Mouse (Mus musculus) ovary, postnatal 36 days (tissue): ENCODE results near the gene Pex6.

Experiments used
- DNase-seq: peaks from one replicate; pipeline ENCODE4 v3.0.0; 2022; ENCODE audit warnings: low spot score, mixed read lengths

The Pex6 gene

GRCm38 (mm10) chr17:46710959-46711597, at the start of gene Pex6:
Gene Pex6, plus strand, starts transcription at chr17:46711463.
- peak; percentile 89 for DNase-seq

GRCm38 (mm10) chr17:46661981-46662380, 49.3 kb upstream of the Pex6 start:
- no peak for DNase-seq

DNA sequence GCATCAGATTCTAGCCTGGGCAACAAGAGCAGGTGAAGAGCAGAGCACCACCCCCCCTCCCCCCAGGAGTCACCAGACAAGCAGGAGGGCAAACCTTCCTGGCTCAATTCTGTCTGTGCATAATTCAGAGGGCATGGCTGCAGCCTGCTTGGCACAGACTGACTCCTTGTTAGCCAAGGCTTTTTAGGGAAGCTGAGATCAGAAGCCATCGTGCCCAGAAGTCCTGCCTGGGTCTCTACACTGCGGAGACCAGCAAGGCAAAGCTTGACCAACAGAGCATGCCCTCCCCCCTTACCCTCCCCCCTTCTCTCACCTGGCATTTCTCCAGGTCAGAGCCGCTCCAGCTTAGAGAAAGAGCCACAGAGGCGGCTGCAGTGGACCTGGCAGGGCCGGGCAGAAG, 48.5 kb upstream of the Pex6 start:
- DNase-seq: no peak

DNA sequence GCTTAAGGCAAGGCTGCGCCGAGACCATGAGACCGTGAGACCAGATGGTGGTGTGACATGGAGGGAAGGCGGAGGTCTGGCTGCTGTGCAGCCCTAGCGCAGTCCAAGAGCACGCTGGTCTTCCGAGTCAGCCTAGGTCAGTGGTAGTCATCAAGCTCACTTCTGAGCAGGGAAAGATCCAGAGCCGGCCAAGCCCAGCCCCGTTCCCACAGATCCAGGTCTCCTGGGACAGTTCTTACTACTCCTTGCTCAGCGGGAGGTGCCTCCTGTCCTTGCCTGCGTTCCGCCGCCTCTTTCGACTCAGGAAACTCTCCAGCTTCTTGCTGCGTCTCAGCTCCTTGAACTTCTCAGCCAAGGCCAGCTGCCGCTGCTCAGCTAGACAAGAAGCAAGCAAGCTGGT, 43.6 kb upstream of the Pex6 start:
- no peak for DNase-seq

DNA sequence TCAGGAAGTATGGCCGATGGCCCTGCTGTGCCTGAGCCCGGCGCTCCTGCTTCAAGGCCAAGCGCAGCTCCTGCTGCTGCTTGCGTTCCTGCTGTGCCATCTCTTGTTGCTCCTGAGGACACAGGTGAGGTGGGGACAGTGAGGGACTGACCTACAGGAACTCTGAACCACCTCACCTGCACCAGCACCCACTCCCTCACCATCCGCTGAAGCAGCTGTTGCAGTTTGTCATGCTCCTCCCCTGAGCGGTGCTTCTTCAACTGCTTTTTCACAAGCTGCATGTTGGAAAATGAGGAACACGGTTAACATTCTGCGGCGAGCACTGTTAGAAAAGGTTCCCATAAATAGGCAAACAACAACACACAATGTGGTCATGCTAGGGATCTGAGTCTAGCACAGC, 41.4 kb upstream of the Pex6 start:
- DNase-seq: no peak

GRCm38 (mm10) chr17:46673850-46674529, 37.3 kb upstream of the Pex6 start, which contains the start of gene Rrp36:
Gene Rrp36, minus strand, starts transcription at chr17:46674352.
- peak; percentile 87 for DNase-seq

GRCm38 (mm10) chr17:46674530-46675283, 36.6 kb upstream of the Pex6 start:
- no peak for DNase-seq

GRCm38 (mm10) chr17:46678416-46678815, 32.8 kb upstream of the Pex6 start, which contains the start of gene Mea1:
Gene Mea1, plus strand, starts transcription at chr17:46678793.
- no peak for DNase-seq

- DNase-seq: no peak
Observed at GRCm38 (mm10) chr17:46678911-46679310, 32.4 kb upstream of the Pex6 start.

DNA sequence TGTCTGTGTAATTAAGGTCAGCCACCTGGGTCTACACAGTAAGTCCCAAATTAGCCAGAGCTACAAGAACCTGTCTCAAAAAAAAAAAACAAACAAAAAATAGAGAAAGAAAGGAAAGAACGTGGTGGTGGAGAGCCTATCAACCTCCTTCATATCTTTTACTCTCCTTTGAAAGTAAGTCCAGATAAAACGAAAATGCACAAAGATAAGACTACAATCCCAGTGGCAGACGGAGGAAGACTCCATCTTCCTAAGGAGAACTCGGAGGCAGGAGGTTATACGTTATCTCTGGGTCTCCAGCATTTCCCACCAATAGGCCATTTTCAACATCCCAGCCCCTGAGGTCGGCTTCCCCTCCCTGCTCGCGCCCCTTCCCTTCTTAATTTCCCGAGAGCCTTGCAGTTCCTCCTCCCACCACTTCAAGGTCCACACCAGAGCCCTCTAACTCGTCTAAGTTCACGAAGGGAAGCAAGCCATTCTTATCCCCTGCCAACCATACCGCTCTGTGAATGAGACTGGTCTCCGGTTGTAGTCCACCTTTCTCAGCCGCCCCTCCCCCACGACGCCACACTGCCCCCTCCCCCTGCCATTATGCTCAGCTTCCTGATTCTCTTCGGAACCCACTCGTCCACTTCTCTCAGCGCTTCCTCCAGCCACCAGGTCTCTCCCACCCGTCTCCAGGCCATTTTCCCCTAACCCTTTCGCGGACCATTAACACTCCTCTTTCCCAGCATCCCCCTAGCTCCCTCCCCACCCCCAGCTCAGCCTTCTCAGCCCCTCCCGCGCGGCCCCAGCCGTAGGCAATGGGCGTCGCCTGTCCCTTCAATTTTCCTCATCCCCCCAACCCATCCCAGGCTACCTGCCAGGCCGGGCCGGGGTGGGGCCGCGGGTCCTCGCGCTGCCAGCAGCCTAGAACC, 31.2 kb upstream of the Pex6 start:
- DNase-seq: no peak

DNA sequence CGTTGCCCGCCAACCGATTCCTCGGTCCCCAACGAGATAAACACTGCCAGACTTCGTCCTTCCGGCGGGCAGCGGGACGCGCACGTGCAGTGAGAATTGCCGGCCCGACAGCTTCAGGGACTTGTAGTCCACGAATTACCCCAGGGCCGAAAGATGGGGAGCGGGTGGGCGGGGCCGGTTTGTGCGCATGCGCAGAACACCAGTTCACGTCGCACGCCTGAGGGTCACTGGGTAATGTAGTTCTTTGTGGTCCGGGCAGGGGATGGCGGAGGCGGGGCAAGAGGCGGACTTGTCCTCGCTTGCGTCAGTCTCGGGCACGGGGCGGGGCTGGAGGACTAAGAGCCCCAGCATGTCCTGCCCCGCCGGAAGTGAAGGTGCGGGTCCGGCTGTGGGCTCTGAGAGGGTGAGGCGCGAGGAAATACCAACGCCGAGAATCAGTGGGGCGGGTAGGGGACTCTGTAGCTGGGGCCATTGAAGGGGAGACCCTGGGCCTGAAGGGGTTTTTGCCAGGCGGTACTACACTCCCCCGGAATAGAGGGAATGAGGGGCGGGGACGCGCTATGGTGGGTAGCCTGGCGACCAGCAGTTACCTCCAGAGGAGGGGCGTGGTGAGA, 30.4 kb upstream of the Pex6 start, which contains the start of gene Klhdc3:
TSS of gene Klhdc3 (minus strand) at position 155 of the 614 bp plus-strand sequence.
- peak; percentile 97 for DNase-seq

DNA sequence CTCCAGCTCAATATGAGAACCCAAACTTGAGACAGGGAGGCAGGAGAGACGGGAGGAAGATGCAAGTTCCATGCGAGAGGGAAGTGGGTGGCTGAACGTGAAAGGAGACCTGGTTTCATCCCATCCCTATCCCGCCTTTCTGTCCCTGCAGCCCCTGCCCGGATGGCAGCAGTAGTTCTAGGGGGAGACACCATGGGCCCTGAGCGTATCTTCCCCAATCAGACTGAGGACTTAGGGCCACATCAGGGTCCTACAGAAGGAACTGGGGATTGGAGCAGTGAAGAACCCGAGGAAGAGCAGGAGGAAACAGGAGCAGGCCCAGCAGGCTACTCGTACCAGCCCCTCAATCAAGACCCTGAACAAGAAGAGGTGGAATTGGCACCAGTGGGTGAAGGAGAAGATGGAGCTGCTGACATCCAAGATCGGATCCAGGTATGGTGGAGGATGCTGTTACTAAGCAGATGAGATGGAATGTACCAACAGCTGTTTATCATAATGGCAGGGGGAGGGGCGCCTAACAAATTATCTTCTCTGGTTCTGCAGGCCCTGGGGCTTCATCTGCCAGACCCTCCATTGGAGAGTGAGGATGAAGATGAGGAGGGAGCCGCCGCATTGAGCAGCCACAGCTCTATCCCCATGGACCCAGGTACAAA, 29.7 kb upstream of the Pex6 start:
- DNase-seq: no peak

DNA sequence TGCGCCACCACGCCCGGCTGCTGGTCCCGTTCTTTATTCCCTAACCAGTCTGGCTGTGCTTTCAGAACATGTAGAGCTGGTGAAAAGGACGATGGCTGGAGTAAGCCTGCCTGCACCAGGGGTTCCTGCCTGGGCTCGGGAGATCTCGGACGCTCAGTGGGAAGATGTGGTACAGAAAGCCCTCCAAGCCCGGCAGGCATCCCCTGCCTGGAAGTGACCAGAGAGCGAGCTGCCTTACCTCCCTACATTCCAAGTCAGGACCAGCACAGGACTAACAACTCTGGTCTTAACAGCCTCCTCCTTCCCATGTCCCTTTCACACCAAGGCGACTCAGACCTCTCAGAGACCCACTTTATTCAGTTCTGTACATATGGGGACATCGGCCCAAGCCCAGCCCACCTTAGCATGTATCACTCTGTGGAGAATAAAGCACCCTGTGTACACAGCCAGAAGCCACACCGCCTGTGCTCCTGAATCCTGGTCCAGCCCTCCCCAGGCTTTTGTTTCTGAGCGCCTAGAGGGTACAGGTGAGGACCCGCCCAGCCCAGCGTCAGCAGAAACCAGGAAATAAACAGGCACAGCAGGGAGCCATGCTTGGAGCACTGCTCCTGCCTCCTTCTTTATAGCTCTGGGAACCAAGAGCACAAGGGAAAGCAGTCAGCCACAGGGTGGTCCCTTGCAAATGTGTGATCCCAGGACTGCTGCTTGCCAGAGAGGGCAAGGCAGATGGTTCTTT, 28.4 kb upstream of the Pex6 start:
- no peak for DNase-seq

DNA sequence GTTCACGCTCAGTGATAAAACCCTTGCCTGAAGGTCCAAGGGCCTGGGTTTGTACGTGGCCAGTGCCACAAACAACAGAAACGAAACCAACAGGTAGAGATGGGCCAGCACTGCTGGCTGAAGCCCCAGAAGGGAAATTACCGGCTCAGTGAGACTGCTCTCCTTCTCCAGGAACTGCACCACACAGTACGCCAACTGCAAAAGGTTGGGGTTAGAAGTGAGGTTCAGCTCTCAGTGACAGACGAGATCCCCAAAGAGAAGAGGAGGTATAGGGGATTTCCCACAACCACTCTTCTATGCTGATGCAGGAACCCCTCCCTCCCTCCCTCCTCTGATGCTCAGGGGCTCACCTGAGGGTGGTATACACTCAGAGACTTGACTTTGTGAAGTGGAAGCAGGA, 25.4 kb upstream of the Pex6 start:
- DNase-seq: no peak

DNA sequence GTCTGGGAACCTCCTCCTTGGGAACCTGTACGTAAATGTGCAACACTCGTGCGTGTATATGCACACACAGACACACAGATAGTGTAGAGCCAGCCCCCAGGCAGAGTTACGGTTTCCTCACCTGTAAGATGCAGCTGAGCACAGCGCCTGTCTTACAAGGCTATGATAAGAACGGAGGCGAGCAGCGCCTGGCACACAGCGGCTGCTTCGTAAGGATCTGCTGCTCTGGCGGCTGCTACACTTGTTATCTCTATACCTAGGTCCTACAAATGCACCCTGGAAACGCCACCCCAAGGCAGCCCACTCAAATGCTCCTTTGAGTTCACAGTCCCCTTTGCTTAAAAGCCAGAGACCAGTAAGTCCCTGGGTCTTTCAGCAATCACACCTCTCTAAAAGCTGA, 20.6 kb upstream of the Pex6 start:
- no peak for DNase-seq

- no peak for DNase-seq
Observed at GRCm38 (mm10) chr17:46691390-46691789, 19.9 kb upstream of the Pex6 start.

DNA sequence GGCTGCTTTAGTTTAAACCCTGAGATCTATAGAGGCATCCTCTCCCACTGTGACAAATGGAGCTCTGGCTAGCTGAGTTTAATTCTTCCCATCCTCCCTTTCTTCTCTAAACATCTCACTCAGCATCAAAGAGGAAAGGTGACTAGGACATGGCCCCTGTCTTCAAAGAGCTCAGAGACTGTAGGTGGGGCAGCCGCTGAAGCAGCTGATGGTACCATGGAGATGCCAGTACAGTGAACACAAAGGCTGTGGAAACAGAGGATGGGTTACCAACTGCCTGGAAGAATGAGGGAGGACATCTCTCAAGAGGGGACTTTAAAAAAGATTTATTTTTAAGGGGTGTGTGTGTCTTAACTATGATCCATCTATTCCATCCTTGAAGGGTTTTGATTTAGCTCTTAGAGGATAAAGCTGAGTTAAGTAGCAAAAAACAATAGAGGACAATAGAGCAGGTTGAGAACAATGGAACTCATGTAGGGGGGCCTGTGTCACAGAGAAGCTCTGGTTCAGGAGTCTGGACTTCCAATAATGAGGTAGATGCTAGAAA, 16.7 kb upstream of the Pex6 start:
- DNase-seq: no peak

GRCm38 (mm10) chr17:46698515-46698914, 12.7 kb upstream of the Pex6 start:
- no peak for DNase-seq

- DNase-seq: no peak
Observed at GRCm38 (mm10) chr17:46699245-46699644, 12.0 kb upstream of the Pex6 start.

DNA sequence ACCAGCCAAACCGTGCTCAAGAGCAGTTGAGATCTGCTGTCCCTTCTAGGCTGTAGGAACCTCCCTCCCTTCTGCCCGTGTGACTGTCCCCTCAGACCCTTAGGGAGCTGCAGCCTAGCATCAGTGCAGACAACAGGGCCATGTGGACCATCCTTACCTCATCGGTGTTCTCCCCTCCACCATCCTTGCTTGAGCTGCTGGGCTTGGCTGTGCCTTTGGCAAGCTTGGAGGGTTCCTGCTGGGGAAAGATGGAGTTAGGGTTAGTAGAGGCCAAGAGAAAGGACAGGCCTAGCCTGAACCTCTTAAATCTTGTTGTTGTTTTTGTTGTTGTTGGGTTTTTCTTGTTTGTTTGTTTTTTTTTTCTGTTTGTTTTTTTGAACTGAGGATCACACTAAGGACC, 11.4 kb upstream of the Pex6 start:
- DNase-seq: no peak
